Mouse (Mus musculus) intestine, embryonic 14.5 days (tissue): ENCODE measurements around the gene Letmd1. TPM values are rescaled to one million over a fixed set of nuclear protein-coding genes. Genes with fewer than 3 reads are reported as not detected.
"Not testable (repeated sequence)": the region's sequence is repeated elsewhere in the genome, so short reads cannot be mapped to it uniquely, and the experiment has no call there.

ENCODE experiments used
- ATAC-seq: fragments of 200-750 bp; cut with Nextera tagmentation; replicated peaks from 2 replicates; pipeline ENCODE4 v1.8.0; 2017; ENCODE audit warnings: low read depth, moderate number of reproducible peaks, moderate TSS enrichment, moderate library complexity; ENCODE audit not compliant: low FRiP score, low TSS enrichment
- DNase-seq: peaks from one replicate; pipeline ENCODE4 v3.0.0-alpha.2; 2018; ENCODE audit warnings: low spot score
- H3K27ac ChIP-seq: fragments of 300-500 bp; sonication (generic); 2 replicates; pipeline ENCODE4 v1.5.1; 2014; ENCODE audit warnings: low read depth, mild to moderate bottlenecking, control low read depth
- H3K27me3 ChIP-seq: fragments of 300-500 bp; sonication (generic); replicated peaks from 2 replicates; pipeline ENCODE4 v1.6.1; 2014; ENCODE audit warnings: low read length, control low read depth; ENCODE audit not compliant: control insufficient read depth, insufficient read depth
- H3K36me3 ChIP-seq: fragments of 300-500 bp; sonication (generic); 2 replicates; pipeline ENCODE4 v1.6.1; 2014; ENCODE audit warnings: low read length, control low read depth; ENCODE audit not compliant: control insufficient read depth, insufficient read depth
- H3K4me1 ChIP-seq: fragments of 300-500 bp; sonication (generic); replicated peaks from 2 replicates; pipeline ENCODE4 v1.6.1; 2014; ENCODE audit warnings: low read length, control low read depth, mixed read lengths; ENCODE audit not compliant: control insufficient read depth, insufficient read depth
- H3K4me2 ChIP-seq: fragments of 300-500 bp; sonication (generic); 2 replicates; pipeline ENCODE4 v1.6.1; 2014; ENCODE audit warnings: low read length
- H3K4me3 ChIP-seq: fragments of 300-500 bp; sonication (generic); 2 replicates; pipeline ENCODE4 v1.5.1; 2014; ENCODE audit warnings: low read depth, low read length, control low read depth, mixed read lengths
- H3K9ac ChIP-seq: fragments of 300-500 bp; sonication (generic); 2 replicates; pipeline ENCODE4 v1.6.1; 2014; ENCODE audit warnings: mild to moderate bottlenecking, low read length
- H3K9me3 ChIP-seq: fragments of 300-500 bp; sonication (generic); 2 replicates; pipeline ENCODE4 v1.6.1; 2016; ENCODE audit warnings: low read length, control low read depth; ENCODE audit not compliant: control insufficient read depth
- WGBS: fragments of 180-500 bp; shearing (Covaris S2); extraction: QIAGEN DNeasy Blood & Tissue Kit; methylation state at CpG from one replicate; pipeline ENCODE4 v1.1.7; 2014; 5-methylcytosine and 5-hydroxymethylcytosine counted together
- polyA plus RNA-seq: library from polyadenylated mRNA; unstranded; fragments of >200 nt; fragmentation: Nextera tagmentation; extraction: Ambion mirVana; gene quantifications from 2 replicates; pipeline ENCODE4 v1.2.1, GENCODE M21; 2014

Letmd1 gene
- polyA plus RNA-seq: 38.5 and 40.1 TPM in 2 replicates

- 2% methylated on average over 84 of the region's 84 CpGs for WGBS
- Histone ChIP-seq H3K4me3 (peak within 1 kb of the TSS; percentile 63), H3K9me3 (no peaks in the 10 kb centered on the region), H3K4me1 (peaks cover 14% of the 10 kb centered on the region), H3K4me2 (peak within 1 kb of the TSS; percentile 80), H3K27ac (peak within 1 kb of the TSS; percentile 66), H3K36me3 (peaks cover 23% of the 10 kb centered on the region), H3K27me3 (no peaks in the 10 kb centered on the region), H3K9ac (peak within 1 kb of the TSS; percentile 78)
- ATAC-seq (peak; percentile 89), DNase-seq (peak; percentile 91)
Observed at GRCm38 (mm10) chr15:100468295-100469188, at the start of gene Letmd1. Gene Letmd1, plus strand, starts transcription at chr15:100469023.

- H3K4me3 ChIP-seq: no peak overlapping the region
- H3K4me1 ChIP-seq: peaks cover 14% of the 10 kb centered on the region; the same call in 1 of the 2 replicates
- H3K9ac ChIP-seq: no peak overlapping the region
- no peak for DNase-seq
- WGBS: 72% methylated on average over 8 of the region's 8 CpGs
- no peak overlapping the region for H3K4me2 ChIP-seq
- H3K27me3 ChIP-seq: peaks cover 6% of the 10 kb centered on the region; the same call in 1 of the 2 replicates
- H3K27ac ChIP-seq: no peak overlapping the region
- ATAC-seq: no peak
- no peaks in the 10 kb centered on the region for H3K36me3 ChIP-seq
- H3K9me3 ChIP-seq: no peaks in the 10 kb centered on the region
Observed at GRCm38 (mm10) chr15:100419311-100419710, 49.5 kb upstream of the Letmd1 start.

GRCm38 (mm10) chr15:100419901-100420745, 48.7 kb upstream of the Letmd1 start:
- ATAC-seq: no peak
- 62% methylated on average over 9 of the region's 9 CpGs for WGBS
- Histone ChIP-seq H3K9ac (no peak overlapping the region), H3K4me2 (no peak overlapping the region), H3K9me3 (no peaks in the 10 kb centered on the region), H3K36me3 (no peaks in the 10 kb centered on the region), H3K4me1 (peaks cover 17% of the 10 kb centered on the region; the same call in 1 of the 2 replicates), H3K4me3 (no peak overlapping the region), H3K27ac (no peak overlapping the region), H3K27me3 (peaks cover 14% of the 10 kb centered on the region)
- DNase-seq: no peak

GRCm38 (mm10) chr15:100421059-100421757, 47.6 kb upstream of the Letmd1 start:
- H3K4me2 ChIP-seq: peak overlapping the region; percentile 98
- H3K36me3 ChIP-seq: no peaks in the 10 kb centered on the region
- peaks cover 17% of the 10 kb centered on the region; the same call in 1 of the 2 replicates for H3K4me1 ChIP-seq
- no peak overlapping the region for H3K4me3 ChIP-seq
- H3K27ac ChIP-seq: no peak overlapping the region
- DNase-seq (no peak), ATAC-seq (no peak)
- peaks cover 17% of the 10 kb centered on the region for H3K27me3 ChIP-seq
- WGBS: 30% methylated on average over 8 of the region's 8 CpGs
- no peaks in the 10 kb centered on the region for H3K9me3 ChIP-seq
- H3K9ac ChIP-seq: no peak overlapping the region

- not testable (repeated sequence) for DNase-seq, H3K36me3 ChIP-seq, H3K9me3 ChIP-seq, ATAC-seq
- Histone ChIP-seq H3K27me3 (peaks cover 17% of the 10 kb centered on the region), H3K4me1 (peaks cover 17% of the 10 kb centered on the region; the same call in 1 of the 2 replicates), H3K27ac (peak within 1 kb of the TSS; percentile 54; the same call in 1 of the 2 replicates), H3K4me2 (peak within 1 kb of the TSS; percentile 98), H3K4me3 (peak within 1 kb of the TSS; percentile 87), H3K9ac (peak within 1 kb of the TSS; percentile 87)
- 27% methylated on average over 3 of the region's 3 CpGs for WGBS
Observed at GRCm38 (mm10) chr15:100421758-100422197, 47.0 kb upstream of the Letmd1 start, which contains the start of gene Gm5475. Gene Gm5475, plus strand, starts transcription at chr15:100422147.

- no peaks in the 10 kb centered on the region for H3K36me3 ChIP-seq
- H3K9me3 ChIP-seq: no peaks in the 10 kb centered on the region
- peaks cover 17% of the 10 kb centered on the region for H3K27me3 ChIP-seq
- peak overlapping the region; percentile 87 for H3K9ac ChIP-seq
- peak overlapping the region; percentile 87 for H3K4me3 ChIP-seq
- H3K4me2 ChIP-seq: peak overlapping the region; percentile 98
- DNase-seq (no peak), ATAC-seq (peak; percentile 57)
- WGBS: under 1% methylated on average over 42 of the region's 44 CpGs
- H3K27ac ChIP-seq: peak overlapping the region; percentile 54; the same call in 1 of the 2 replicates
- peaks cover 17% of the 10 kb centered on the region; the same call in 1 of the 2 replicates for H3K4me1 ChIP-seq
Observed at GRCm38 (mm10) chr15:100422476-100422875, 46.3 kb upstream of the Letmd1 start.

- H3K27ac ChIP-seq: peak overlapping the region; percentile 54; the same call in 1 of the 2 replicates
- peak overlapping the region; percentile 87 for H3K9ac ChIP-seq
- H3K36me3 ChIP-seq: no peaks in the 10 kb centered on the region
- WGBS: under 1% methylated on average over 65 of the region's 65 CpGs
- peaks cover 17% of the 10 kb centered on the region for H3K27me3 ChIP-seq
- ATAC-seq (peak; percentile 99), DNase-seq (peak; percentile 97)
- peaks cover 17% of the 10 kb centered on the region; the same call in 1 of the 2 replicates for H3K4me1 ChIP-seq
- peak overlapping the region; percentile 98 for H3K4me2 ChIP-seq
- H3K4me3 ChIP-seq: peak overlapping the region; percentile 87
- H3K9me3 ChIP-seq: no peaks in the 10 kb centered on the region
Observed at GRCm38 (mm10) chr15:100422899-100423860, 45.6 kb upstream of the Letmd1 start.
